8 mouse cellular contexts compared by ENCODE assay signal in genomic region chr2:167015382-167015718, GRCm38 (mm10). TPM values are rescaled to one million over a fixed set of nuclear protein-coding genes. Genes with fewer than 3 reads are reported as not detected.
DNase-seq lines count a peak whose midpoint lies in the region; ATAC-seq and TF ChIP-seq lines count a peak whose summit lies in the region.

No protein-coding gene starts in this region.

- DNase-seq in gastrocnemius, adult 2 months, result no peak
- no peak for DNase-seq in gastrocnemius, adult 18-20 months (ENCODE audit: low spot score)
- peak; percentile 32 for DNase-seq in 3T3-L1 (ENCODE audit: low read depth, low spot score)
- DNase-seq in forebrain, embryonic 11.5 days (ENCODE audit: low spot score), result no peak
- no peak for DNase-seq in liver, embryonic 13.5 days
- DNase-seq in cerebellum, postnatal 25 days, result no peak
- no peak for DNase-seq in frontal cortex, adult 2 months (ENCODE audit: extremely low spot score in 1 of 2, low spot score in 1 of 2)
- no peak for DNase-seq in frontal cortex, postnatal 10 days (ENCODE audit: low spot score in 2 of 2)

- H3K27ac ChIP-seq in gastrocnemius, adult 2 months, result peak overlapping the region; percentile 90
- H3K27ac ChIP-seq in forebrain, embryonic 11.5 days (ENCODE audit: low read depth, low read length), result no peak overlapping the region
- H3K27ac ChIP-seq in liver, embryonic 13.5 days, result peak overlapping the region; percentile 69

- H3K9me3 ChIP-seq in forebrain, embryonic 11.5 days (ENCODE audit: control insufficient read depth, low read length), result no peaks in the 10 kb centered on the region
- no peaks in the 10 kb centered on the region for H3K9me3 ChIP-seq in liver, embryonic 13.5 days (replicated peaks)

- peak overlapping the region; percentile 85 for H3K4me3 ChIP-seq in gastrocnemius, adult 2 months
- peak overlapping the region; percentile 97 for H3K4me3 ChIP-seq in forebrain, embryonic 11.5 days (ENCODE audit: low read depth, low read length)
- peak overlapping the region; percentile 90 for H3K4me3 ChIP-seq in liver, embryonic 13.5 days (replicated peaks)

- H3K4me2 ChIP-seq in forebrain, embryonic 11.5 days (ENCODE audit: low read depth, low read length, severe bottlenecking), result peak overlapping the region; percentile 96
- peak overlapping the region; percentile 93 for H3K4me2 ChIP-seq in liver, embryonic 13.5 days

- H3K9ac ChIP-seq in forebrain, embryonic 11.5 days (ENCODE audit: low read length), result peak overlapping the region; percentile 83
- H3K9ac ChIP-seq in liver, embryonic 13.5 days, result peak overlapping the region; percentile 90

- TF ChIP-seq CTCF in gastrocnemius, adult 2 months (IDR thresholded peaks at IDR 0.05), result no peak

- ATAC-seq in forebrain, embryonic 11.5 days (replicated peaks; ENCODE audit: low FRiP score), result peak; percentile 74; the same call in 1 of the 2 replicates
- peak; percentile 76 for ATAC-seq in liver, embryonic 13.5 days (ENCODE audit: low read depth)

- intact Hi-C loops in gastrocnemius, adult 2 months (cut with DNase I), result loop anchor here (5.0 kb wide), 1 partner anchor 47 kb away; the partner anchor contains the start of gene Znfx1

- WGBS in forebrain, embryonic 11.5 days, result under 1% methylated on average over 21 of the region's 21 CpGs
- WGBS in liver, embryonic 13.5 days (ENCODE audit: insufficient replicate concordance), result under 1% methylated on average over 21 of the region's 21 CpGs

- H3K4me1 ChIP-seq in forebrain, embryonic 11.5 days (replicated peaks; ENCODE audit: control insufficient read depth, insufficient read depth, low read length), result peaks cover 11% of the 10 kb centered on the region; the same call in 1 of the 2 replicates
- H3K4me1 ChIP-seq in liver, embryonic 13.5 days (replicated peaks), result peaks cover 30% of the 10 kb centered on the region

- H3K27me3 ChIP-seq in forebrain, embryonic 11.5 days (ENCODE audit: control insufficient read depth, insufficient read depth, low read length), result no peaks in the 10 kb centered on the region
- H3K27me3 ChIP-seq in liver, embryonic 13.5 days, result no peaks in the 10 kb centered on the region

- peaks cover 5% of the 10 kb centered on the region; the same call in 1 of the 2 replicates for H3K36me3 ChIP-seq in forebrain, embryonic 11.5 days (ENCODE audit: control insufficient read depth, insufficient read depth, low read length)
- peaks cover 36% of the 10 kb centered on the region for H3K36me3 ChIP-seq in liver, embryonic 13.5 days

RNA-seq across cellular contexts. Expression of gene Ddx27, which starts 0.4 kb away (rescaled TPM):
- 10 to 100 TPM in 1 of 2 experiments, 1 to 10 TPM in 1; 9.3 to 10.1 TPM for total RNA-seq in gastrocnemius, adult 2 months (2021)
- 1 to 10 TPM; 8.0 to 9.7 TPM for total RNA-seq in gastrocnemius, adult 18-20 months (2021)
- polyA plus RNA-seq in forebrain, embryonic 11.5 days (2014; fragmentation: Nextera tagmentation; extraction: Ambion mirVana), result 56.8 and 60.3 TPM in 2 replicates
- 53.6 and 59.5 TPM in 2 replicates for polyA plus RNA-seq in liver, embryonic 13.5 days (2015; fragmentation: Nextera tagmentation; extraction: Ambion mirVana)
- 36.7 and 42.6 TPM in 2 replicates for polyA plus RNA-seq in frontal cortex, adult 2 months (2012; rRNA removed)

RNA-seq across cellular contexts. Expression of gene Stau1, which starts 19.3 kb away (rescaled TPM):
- 10 to 100 TPM; 35.3 to 37.0 TPM for total RNA-seq in gastrocnemius, adult 2 months (2021)
- 10 to 100 TPM; 35.7 to 38.2 TPM for total RNA-seq in gastrocnemius, adult 18-20 months (2021)
- polyA plus RNA-seq in forebrain, embryonic 11.5 days (2014; fragmentation: Nextera tagmentation; extraction: Ambion mirVana), result 100 and 105 TPM in 2 replicates
- 24.2 and 33.2 TPM in 2 replicates for polyA plus RNA-seq in liver, embryonic 13.5 days (2015; fragmentation: Nextera tagmentation; extraction: Ambion mirVana)
- polyA plus RNA-seq in frontal cortex, adult 2 months (2012; rRNA removed), result 54.9 and 57.5 TPM in 2 replicates

RNA-seq across cellular contexts. Expression of gene Znfx1, which starts 47.5 kb away (rescaled TPM):
- total RNA-seq in gastrocnemius, adult 2 months (2021), result 10 to 100 TPM; 25.2 to 25.8 TPM
- 10 to 100 TPM; 25.7 to 26.8 TPM for total RNA-seq in gastrocnemius, adult 18-20 months (2021)
- 6.0 and 7.4 TPM in 2 replicates for polyA plus RNA-seq in forebrain, embryonic 11.5 days (2014; fragmentation: Nextera tagmentation; extraction: Ambion mirVana)
- polyA plus RNA-seq in liver, embryonic 13.5 days (2015; fragmentation: Nextera tagmentation; extraction: Ambion mirVana), result 7.0 and 8.2 TPM in 2 replicates
- polyA plus RNA-seq in frontal cortex, adult 2 months (2012; rRNA removed), result 30.0 and 31.2 TPM in 2 replicates
